Mouse (Mus musculus): ENCODE measurements around the gene Gkap1. TPM values are rescaled to one million over a fixed set of nuclear protein-coding genes. Genes with fewer than 3 reads are reported as not detected.
A peak's percentile ranks its signal among the peaks of the same experiment; 100 is the strongest.

Gkap1 gene
- polyA plus RNA-seq, 1 experiment from 2014 or later = 32.1 TPM

- H3K36me3 ChIP-seq (ENCODE audit: control insufficient read depth, insufficient read depth, low read length) = no peaks in the 10 kb centered on the region
- H3K9me3 ChIP-seq (ENCODE audit: control insufficient read depth, low read length) = peaks cover 4% of the 10 kb centered on the region; the same call in 1 of the 2 replicates
- H3K9ac ChIP-seq (ENCODE audit: low read length) = no peak overlapping the region
- ATAC-seq (ENCODE audit: insufficient number of reproducible peaks, insufficient read depth, low FRiP score, low read depth) = no peak
- H3K4me1 ChIP-seq (ENCODE audit: control insufficient read depth in 2 of 2, insufficient read depth in 2 of 2, low read length in 2 of 2) = no peaks in the 10 kb centered on the region
- no peak overlapping the region for H3K27ac ChIP-seq (replicated peaks in 1 of 2; ENCODE audit: control insufficient read depth in 1 of 2, insufficient read depth in 1 of 2, low read depth in 2 of 2, low read length in 2 of 2)
- no peak overlapping the region for H3K4me3 ChIP-seq (ENCODE audit: control insufficient read depth in 1 of 2, insufficient read depth in 1 of 2, low read depth in 1 of 2, low read length in 2 of 2)
- no peaks in the 10 kb centered on the region for H3K27me3 ChIP-seq (ENCODE audit: control insufficient read depth, insufficient read depth, low read length)
- H3K4me2 ChIP-seq (ENCODE audit: low read length) = no peak overlapping the region
- 70% methylated on average over 8 of the region's 8 CpGs for WGBS
These were observed 49.8 kb downstream of the Gkap1 start for GRCm38 (mm10) chr13:58225694-58226093.

- WGBS = 77% methylated on average over 3 of the region's 3 CpGs
- Histone ChIP-seq H3K4me3 (ENCODE audit: control insufficient read depth in 1 of 2, insufficient read depth in 1 of 2, low read depth in 1 of 2, low read length in 2 of 2) (no peak overlapping the region), H3K4me1 (ENCODE audit: control insufficient read depth in 2 of 2, insufficient read depth in 2 of 2, low read length in 2 of 2) (peaks cover 2 to 5% of the 10 kb centered on the region in 2 experiments; a peak in 3 of 4 replicates), H3K27me3 (ENCODE audit: control insufficient read depth, insufficient read depth, low read length) (no peaks in the 10 kb centered on the region), H3K36me3 (ENCODE audit: control insufficient read depth, insufficient read depth, low read length) (no peaks in the 10 kb centered on the region), H3K9me3 (ENCODE audit: control insufficient read depth, low read length) (no peaks in the 10 kb centered on the region), H3K4me2 (ENCODE audit: low read length) (no peak overlapping the region), H3K27ac (replicated peaks in 1 of 2; ENCODE audit: control insufficient read depth in 1 of 2, insufficient read depth in 1 of 2, low read depth in 2 of 2, low read length in 2 of 2) (no peak overlapping the region), H3K9ac (ENCODE audit: low read length) (no peak overlapping the region)
- no peak for ATAC-seq (ENCODE audit: insufficient number of reproducible peaks, insufficient read depth, low FRiP score, low read depth)
These were observed 55.3 kb downstream of the Gkap1 start for GRCm38 (mm10) chr13:58220206-58220605.

GRCm38 (mm10) chr13:58217536-58217935 lies 58.0 kb downstream of the Gkap1 start:
- Histone ChIP-seq H3K36me3 (ENCODE audit: control insufficient read depth, insufficient read depth, low read length) (no peaks in the 10 kb centered on the region), H3K9ac (ENCODE audit: low read length) (no peak overlapping the region), H3K27me3 (ENCODE audit: control insufficient read depth, insufficient read depth, low read length) (no peaks in the 10 kb centered on the region), H3K4me3 (ENCODE audit: control insufficient read depth in 1 of 2, insufficient read depth in 1 of 2, low read depth in 1 of 2, low read length in 2 of 2) (no peak overlapping the region), H3K27ac (replicated peaks in 1 of 2; ENCODE audit: control insufficient read depth in 1 of 2, insufficient read depth in 1 of 2, low read depth in 2 of 2, low read length in 2 of 2) (no peak overlapping the region), H3K9me3 (ENCODE audit: control insufficient read depth, low read length) (no peaks in the 10 kb centered on the region), H3K4me2 (ENCODE audit: low read length) (no peak overlapping the region), H3K4me1 (ENCODE audit: control insufficient read depth in 2 of 2, insufficient read depth in 2 of 2, low read length in 2 of 2) (peaks cover 5 to 21% of the 10 kb centered on the region in 2 experiments)
- WGBS = 81% methylated on average over 2 of the region's 2 CpGs
- ATAC-seq (ENCODE audit: insufficient number of reproducible peaks, insufficient read depth, low FRiP score, low read depth) = no peak

- Histone ChIP-seq H3K27me3 (ENCODE audit: control insufficient read depth, insufficient read depth, low read length) (no peaks in the 10 kb centered on the region), H3K9ac (ENCODE audit: low read length) (peak overlapping the region; percentile 98), H3K36me3 (ENCODE audit: control insufficient read depth, insufficient read depth, low read length) (no peaks in the 10 kb centered on the region), H3K4me3 (ENCODE audit: control insufficient read depth in 1 of 2, insufficient read depth in 1 of 2, low read depth in 1 of 2, low read length in 2 of 2) (peak overlapping the region; percentile 92 to 99; a peak in 3 of 4 replicates), H3K27ac (replicated peaks in 1 of 2; ENCODE audit: control insufficient read depth in 1 of 2, insufficient read depth in 1 of 2, low read depth in 2 of 2, low read length in 2 of 2) (no peak overlapping the region), H3K9me3 (ENCODE audit: control insufficient read depth, low read length) (no peaks in the 10 kb centered on the region), H3K4me1 (ENCODE audit: control insufficient read depth in 2 of 2, insufficient read depth in 2 of 2, low read length in 2 of 2) (peaks cover 5 to 28% of the 10 kb centered on the region in 2 experiments), H3K4me2 (ENCODE audit: low read length) (peak overlapping the region; percentile 85)
- ATAC-seq (ENCODE audit: insufficient number of reproducible peaks, insufficient read depth, low FRiP score, low read depth) = no peak
- WGBS = 86% methylated on average over 9 of the region's 9 CpGs
These were observed 59.1 kb downstream of the Gkap1 start for GRCm38 (mm10) chr13:58216395-58216794.

GRCm38 (mm10) chr13:58215592-58216341 lies 59.7 kb downstream of the Gkap1 start, which contains the start of gene Ubqln1:
Ubqln1 (minus strand) TSS chr13:58215653.
- Histone ChIP-seq H3K4me1 (ENCODE audit: control insufficient read depth in 2 of 2, insufficient read depth in 2 of 2, low read length in 2 of 2) (peaks cover 5 to 29% of the 10 kb centered on the region in 2 experiments), H3K4me2 (ENCODE audit: low read length) (peak within 1 kb of the TSS; percentile 85), H3K9me3 (ENCODE audit: control insufficient read depth, low read length) (no peaks in the 10 kb centered on the region), H3K9ac (ENCODE audit: low read length) (peak within 1 kb of the TSS; percentile 98), H3K27ac (replicated peaks in 1 of 2; ENCODE audit: control insufficient read depth in 1 of 2, insufficient read depth in 1 of 2, low read depth in 2 of 2, low read length in 2 of 2) (peak within 1 kb of the TSS; percentile 77 to 80), H3K4me3 (ENCODE audit: control insufficient read depth in 1 of 2, insufficient read depth in 1 of 2, low read depth in 1 of 2, low read length in 2 of 2) (peak within 1 kb of the TSS; percentile 92 to 99), H3K36me3 (ENCODE audit: control insufficient read depth, insufficient read depth, low read length) (no peaks in the 10 kb centered on the region), H3K27me3 (ENCODE audit: control insufficient read depth, insufficient read depth, low read length) (no peaks in the 10 kb centered on the region)
- ATAC-seq (ENCODE audit: insufficient number of reproducible peaks, insufficient read depth, low FRiP score, low read depth) = peak; percentile 93
- WGBS = 4% methylated on average over 61 of the region's 62 CpGs

- peak; percentile 65; the same call in 1 of the 2 replicates for ATAC-seq (ENCODE audit: insufficient number of reproducible peaks, insufficient read depth, low FRiP score, low read depth)
- WGBS = under 1% methylated on average over 45 of the region's 48 CpGs
These were observed 60.3 kb downstream of the Gkap1 start for GRCm38 (mm10) chr13:58215253-58215591.

GRCm38 (mm10) chr13:58214346-58215252 lies 60.9 kb downstream of the Gkap1 start:
- Histone ChIP-seq H3K9ac (ENCODE audit: low read length) (peak overlapping the region; percentile 98), H3K27ac (replicated peaks in 1 of 2; ENCODE audit: control insufficient read depth in 1 of 2, insufficient read depth in 1 of 2, low read depth in 2 of 2, low read length in 2 of 2) (peak overlapping the region; percentile 77 to 80; a peak in 3 of 4 replicates), H3K27me3 (ENCODE audit: control insufficient read depth, insufficient read depth, low read length) (no peaks in the 10 kb centered on the region), H3K4me3 (ENCODE audit: control insufficient read depth in 1 of 2, insufficient read depth in 1 of 2, low read depth in 1 of 2, low read length in 2 of 2) (peak overlapping the region; percentile 92 to 99), H3K9me3 (ENCODE audit: control insufficient read depth, low read length) (no peaks in the 10 kb centered on the region), H3K36me3 (ENCODE audit: control insufficient read depth, insufficient read depth, low read length) (no peaks in the 10 kb centered on the region), H3K4me2 (ENCODE audit: low read length) (peak overlapping the region; percentile 85), H3K4me1 (ENCODE audit: control insufficient read depth in 2 of 2, insufficient read depth in 2 of 2, low read length in 2 of 2) (peaks cover 5 to 32% of the 10 kb centered on the region in 2 experiments)
- peak; percentile 60 for ATAC-seq (ENCODE audit: insufficient number of reproducible peaks, insufficient read depth, low FRiP score, low read depth)
- WGBS = 1% methylated on average over 49 of the region's 49 CpGs

More at GRCm38 (mm10) chr13:58215253-58215591, 60.3 kb downstream of the Gkap1 start:
- no peaks in the 10 kb centered on the region for H3K36me3 ChIP-seq (ENCODE audit: control insufficient read depth, insufficient read depth, low read length)
- peak overlapping the region; percentile 77 to 80; a peak in 3 of 4 replicates for H3K27ac ChIP-seq (replicated peaks in 1 of 2; ENCODE audit: control insufficient read depth in 1 of 2, insufficient read depth in 1 of 2, low read depth in 2 of 2, low read length in 2 of 2)
- H3K4me3 ChIP-seq (ENCODE audit: control insufficient read depth in 1 of 2, insufficient read depth in 1 of 2, low read depth in 1 of 2, low read length in 2 of 2) = peak overlapping the region; percentile 92 to 99
- no peaks in the 10 kb centered on the region for H3K9me3 ChIP-seq (ENCODE audit: control insufficient read depth, low read length)
- H3K9ac ChIP-seq (ENCODE audit: low read length) = peak overlapping the region; percentile 98
- peak overlapping the region; percentile 85 for H3K4me2 ChIP-seq (ENCODE audit: low read length)
- H3K27me3 ChIP-seq (ENCODE audit: control insufficient read depth, insufficient read depth, low read length) = no peaks in the 10 kb centered on the region
- H3K4me1 ChIP-seq (ENCODE audit: control insufficient read depth in 2 of 2, insufficient read depth in 2 of 2, low read length in 2 of 2) = peaks cover 5 to 32% of the 10 kb centered on the region in 2 experiments
